Mouse (Mus musculus): Measurements from ENCODE around the gene Ift74.
"Not testable (repeated sequence)": the region's sequence is repeated elsewhere in the genome, so short reads cannot be mapped to it uniquely, and the experiment has no call there.

DNA sequence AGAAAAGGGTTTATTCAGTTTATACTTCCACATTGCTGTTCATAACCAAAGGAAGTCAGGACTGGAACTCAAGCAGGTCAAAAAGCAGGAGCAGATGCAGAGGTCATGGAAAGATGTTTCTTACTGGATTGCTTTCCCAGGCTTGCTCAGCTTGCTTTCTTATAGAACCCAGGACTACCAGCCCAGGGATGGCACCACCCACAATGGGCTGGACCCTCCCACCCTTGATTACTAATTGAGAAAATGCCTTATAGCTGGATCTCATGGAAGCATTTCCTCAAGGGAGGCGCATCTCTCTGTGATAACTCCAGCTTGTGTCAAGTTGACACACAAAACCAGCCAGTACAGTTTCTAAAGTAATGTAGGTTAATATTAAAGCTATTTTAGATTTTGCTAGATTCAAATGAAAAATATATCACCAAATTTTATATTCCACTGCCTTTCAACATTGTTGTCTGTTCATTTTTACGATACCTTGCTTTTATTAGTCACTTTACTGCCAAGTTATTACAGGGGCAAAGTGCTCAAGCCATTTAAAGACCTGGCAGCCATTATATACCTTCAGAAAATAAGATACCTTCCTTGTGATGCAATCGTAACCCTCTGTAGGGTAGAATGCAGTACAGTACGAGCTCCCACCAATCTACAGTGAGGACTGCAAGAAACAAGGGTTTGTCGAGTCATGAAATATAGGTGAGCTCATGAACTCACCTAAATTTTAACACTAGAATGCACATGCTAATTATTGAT is 36.3 kb downstream of the Ift74 start:
- TF ChIP-seq CTCF (IDR thresholded peaks at IDR 0.05; ENCODE audit: borderline replicate concordance, insufficient read depth, low read depth, low read length); POLR2A (IDR thresholded peaks at IDR 0.05; ENCODE audit: borderline replicate concordance, insufficient read depth, low read length): not testable (repeated sequence)

Measured in cerebellum, adult 2 months (tissue).